Comparison of ENCODE assay signal across 8 mouse cellular contexts in the genomic region with DNA sequence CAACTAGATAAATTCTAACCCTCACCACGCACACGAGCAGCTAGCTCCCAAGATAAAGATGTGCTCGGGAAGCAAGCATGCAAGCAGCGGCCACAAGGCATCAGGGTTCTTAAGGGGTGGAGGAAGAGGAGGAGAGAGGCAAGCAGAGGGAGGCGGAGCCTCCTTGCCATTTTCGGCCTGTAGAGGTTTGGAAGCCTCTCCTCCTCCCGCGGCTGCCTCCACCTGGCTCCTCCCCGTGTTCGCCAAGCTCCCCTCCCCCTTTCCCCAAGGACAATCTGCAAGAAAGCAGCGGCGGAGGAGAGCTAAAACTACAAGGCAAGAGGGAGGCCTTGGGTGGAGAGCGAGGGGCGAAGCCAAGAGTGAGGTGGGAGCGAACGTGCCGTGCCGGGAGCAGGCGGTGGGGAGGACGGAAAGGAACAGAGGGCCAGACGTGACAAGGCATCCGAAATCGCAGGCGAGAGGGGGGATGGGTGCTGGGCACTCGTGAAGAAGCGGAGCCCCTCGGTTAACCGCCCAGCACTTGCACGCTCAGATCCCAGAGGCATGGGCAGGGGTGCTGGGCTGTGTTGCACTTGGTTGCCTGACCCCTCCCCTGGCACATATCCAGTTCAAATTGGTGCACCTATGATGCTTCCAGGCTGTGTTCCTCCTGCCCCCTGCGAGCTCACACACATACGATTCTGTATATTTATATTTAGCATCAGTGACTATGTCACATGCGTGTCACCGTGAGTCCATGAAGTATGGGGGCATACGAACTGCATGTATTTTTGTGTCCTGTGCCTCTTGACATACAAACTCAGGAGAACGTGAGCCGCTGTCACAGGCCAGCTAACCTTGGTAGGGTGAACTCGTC. TPM values are rescaled to one million over a fixed set of nuclear protein-coding genes. Genes with fewer than 3 reads are reported as not detected.
A peak's percentile ranks its signal among the peaks of the same experiment; 100 is the strongest.
DNase-seq lines count a peak whose midpoint lies in the region; ATAC-seq lines count a peak whose summit lies in the region.

No protein-coding gene starts in this region.

- WGBS in hindbrain, embryonic 15.5 days, result 2% methylated on average over 37 of the region's 37 CpGs

- H3K9ac ChIP-seq in hindbrain, embryonic 15.5 days, result peak overlapping the region; percentile 80

- H3K36me3 ChIP-seq in hindbrain, embryonic 15.5 days, result peaks cover 11% of the 10 kb centered on the region

- no peaks in the 10 kb centered on the region for H3K9me3 ChIP-seq in hindbrain, embryonic 15.5 days

- ATAC-seq in hindbrain, embryonic 15.5 days (ENCODE audit: low FRiP score, low read depth), result peak; percentile 96

- peak overlapping the region; percentile 86 for H3K4me3 ChIP-seq in hindbrain, embryonic 15.5 days

- H3K4me1 ChIP-seq in hindbrain, embryonic 15.5 days (replicated peaks), result peaks cover 23% of the 10 kb centered on the region

- peak; percentile 95 for DNase-seq in ZHBTc4 (ENCODE audit: low read depth, low spot score)
- peak; percentile 46 to 73 for DNase-seq in cerebellum, postnatal 4 days (ENCODE audit: low spot score in 2 of 2)
- peak; percentile 93 for DNase-seq in gastrocnemius, adult 18-20 months (ENCODE audit: low spot score)
- peak; percentile 85 to 86 for DNase-seq in layer of hippocampus, postnatal 36 days
- peak; percentile 84 for DNase-seq in lung, postnatal 25 days (ENCODE audit: low spot score)
- peak; percentile 89 for DNase-seq in retina, postnatal 1 day
- DNase-seq in thymus, postnatal 4 days, result peak; percentile 78

- H3K27me3 ChIP-seq in hindbrain, embryonic 15.5 days, result no peaks in the 10 kb centered on the region

- H3K27ac ChIP-seq in hindbrain, embryonic 15.5 days (replicated peaks), result peak overlapping the region; percentile 91

- peak overlapping the region; percentile 71 for H3K4me2 ChIP-seq in hindbrain, embryonic 15.5 days

RNA-seq across cellular contexts. Expression of gene Senp1, which starts 15.0 kb away (rescaled TPM):
- total RNA-seq in gastrocnemius, adult 18-20 months (2021), result 1 to 10 TPM; 6.1 to 6.3 TPM
- 19.3 and 21.3 TPM in 2 replicates for polyA plus RNA-seq in hindbrain, embryonic 15.5 days (2015; fragmentation: Nextera tagmentation; extraction: Ambion mirVana)
- 10 to 100 TPM; 12.3 to 14.2 TPM for total RNA-seq in layer of hippocampus, postnatal 36 days (2021)

RNA-seq across cellular contexts. Expression of gene Pfkm, which starts 16.1 kb away (rescaled TPM):
- 1,000 to 10,000 TPM; 2,870 to 2,899 TPM for total RNA-seq in gastrocnemius, adult 18-20 months (2021)
- 87.6 and 90.0 TPM in 2 replicates for polyA plus RNA-seq in hindbrain, embryonic 15.5 days (2015; fragmentation: Nextera tagmentation; extraction: Ambion mirVana)
- 100 to 1,000 TPM; 305 to 384 TPM for total RNA-seq in layer of hippocampus, postnatal 36 days (2021)

RNA-seq across cellular contexts. Expression of gene Asb8, which starts 56.9 kb away (rescaled TPM):
- 100 to 1,000 TPM; 113 to 114 TPM for total RNA-seq in gastrocnemius, adult 18-20 months (2021)
- 58.4 and 60.7 TPM in 2 replicates for polyA plus RNA-seq in hindbrain, embryonic 15.5 days (2015; fragmentation: Nextera tagmentation; extraction: Ambion mirVana)
- total RNA-seq in layer of hippocampus, postnatal 36 days (2021), result 10 to 100 TPM; 46.6 to 52.1 TPM

RNA-seq across cellular contexts. Expression of gene Ccdc184, which starts 58.4 kb away (rescaled TPM):
- not detected for total RNA-seq in gastrocnemius, adult 18-20 months (2021)
- 103 and 113 TPM in 2 replicates for polyA plus RNA-seq in hindbrain, embryonic 15.5 days (2015; fragmentation: Nextera tagmentation; extraction: Ambion mirVana)
- 10 to 100 TPM; 11.1 to 11.6 TPM for total RNA-seq in layer of hippocampus, postnatal 36 days (2021)

Comparison
In these comparisons a context has a peak if more than half of its experiments do, and no peak if none do; other contexts are left out.
1. Peak in every context shown above with its lines: DNase-seq, ATAC-seq, H3K4me3 ChIP-seq and H3K27ac ChIP-seq.
2. RNA of gene Pfkm, which starts 16.1 kb away (total RNA-seq): 2,870 to 2,899 TPM in gastrocnemius, adult 18-20 months; 305 to 384 TPM in layer of hippocampus, postnatal 36 days; every median in the first group is over 4 times any median in the second.